Comparison of ENCODE assay signal across 8 mouse cellular contexts in the genomic region with DNA sequence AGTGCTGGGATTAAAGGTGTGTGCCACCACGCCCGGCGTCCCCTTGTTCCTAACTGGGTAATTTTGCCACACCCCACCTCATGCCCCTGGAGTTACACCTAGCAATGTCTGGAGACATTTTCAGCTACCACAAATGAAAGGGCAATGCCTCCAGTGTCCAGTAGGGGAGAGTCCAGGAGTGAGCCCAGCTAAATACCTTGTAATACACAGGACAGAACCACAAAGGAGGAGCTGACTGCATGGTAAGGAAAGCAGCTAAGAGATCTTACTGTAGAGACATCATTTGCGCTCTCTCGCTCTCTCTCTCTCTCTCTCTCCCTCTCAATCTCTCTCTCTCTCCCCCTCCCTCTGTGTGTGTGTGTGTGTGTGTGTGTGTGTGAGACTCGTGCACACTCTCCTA.
DNase-seq lines count a peak whose midpoint lies in the region; ATAC-seq and TF ChIP-seq lines count a peak whose summit lies in the region.

No protein-coding gene starts in this region.

- peak; percentile 16 for DNase-seq in CD4-positive, CD25-positive, alpha-beta regulatory T cell, adult 2 months (ENCODE audit: low read depth, low spot score)
- DNase-seq in midbrain, embryonic 10.5 days (ENCODE audit: low spot score) = peak; percentile 26
- peak; percentile 72 for DNase-seq in lung, embryonic 14.5 days
- no peak for DNase-seq in left cerebral cortex, postnatal 36 days (ENCODE audit: low spot score in 2 of 2)
- DNase-seq in left cerebral cortex, postnatal 4 days = no peak

- ATAC-seq in CD4-positive, CD25-positive, alpha-beta regulatory T cell, adult 4 months = no peak
- no peak for ATAC-seq in midbrain, embryonic 15.5 days (replicated peaks)
- ATAC-seq in lung, embryonic 14.5 days (ENCODE audit: insufficient read depth) = no peak

- intact Hi-C loops in left cerebral cortex, postnatal 36 days (cut with DNase I) = no loop called here
- intact Hi-C loops in left cerebral cortex, postnatal 4 days (cut with DNase I) = loop anchor here (10.0 kb wide), 1 partner anchor 121 kb away; a partner anchor contains a TSS

- no peaks in the 10 kb centered on the region for H3K9me3 ChIP-seq in midbrain, embryonic 10.5 days (replicated peaks)
- H3K9me3 ChIP-seq in midbrain, embryonic 15.5 days = no peaks in the 10 kb centered on the region
- no peaks in the 10 kb centered on the region for H3K9me3 ChIP-seq in lung, embryonic 14.5 days (ENCODE audit: low read depth, low read length)

- peak; percentile 26; the same call in 1 of the 2 replicates for TF ChIP-seq CTCF in embryonic fibroblast, embryonic 13.5 days (IDR thresholded peaks at IDR 0.05; ENCODE audit: borderline replicate concordance, insufficient read depth, low read length)
- TF ChIP-seq CTCF in lung, embryonic 14.5 days (IDR thresholded peaks at IDR 0.05; ENCODE audit: low read depth) = peak; percentile 86

- H3K4me1 ChIP-seq in midbrain, embryonic 10.5 days = peaks cover 28% of the 10 kb centered on the region
- H3K4me1 ChIP-seq in midbrain, embryonic 15.5 days = peaks cover 28% of the 10 kb centered on the region
- H3K4me1 ChIP-seq in embryonic fibroblast, embryonic 13.5 days (ENCODE audit: control insufficient read depth, insufficient read depth, low read length) = peaks cover 12% of the 10 kb centered on the region
- peaks cover 10% of the 10 kb centered on the region for H3K4me1 ChIP-seq in lung, embryonic 14.5 days (ENCODE audit: insufficient read depth)

- no peak overlapping the region for H3K27ac ChIP-seq in midbrain, embryonic 10.5 days (replicated peaks)
- no peak overlapping the region for H3K27ac ChIP-seq in midbrain, embryonic 15.5 days
- no peak overlapping the region for H3K27ac ChIP-seq in embryonic fibroblast, embryonic 13.5 days (ENCODE audit: insufficient read depth, low read length)
- no peak overlapping the region for H3K27ac ChIP-seq in lung, embryonic 14.5 days (ENCODE audit: low read depth)

- H3K27me3 ChIP-seq in midbrain, embryonic 10.5 days (ENCODE audit: low read depth, poor library complexity, severe bottlenecking) = peaks cover 42% of the 10 kb centered on the region
- peaks cover 3% of the 10 kb centered on the region; the same call in 1 of the 2 replicates for H3K27me3 ChIP-seq in midbrain, embryonic 15.5 days (replicated peaks)
- peaks cover 13% of the 10 kb centered on the region; the same call in 1 of the 2 replicates for H3K27me3 ChIP-seq in lung, embryonic 14.5 days (ENCODE audit: insufficient read depth, low read length)

- no peak overlapping the region for H3K4me3 ChIP-seq in midbrain, embryonic 10.5 days
- no peak overlapping the region for H3K4me3 ChIP-seq in midbrain, embryonic 15.5 days
- H3K4me3 ChIP-seq in embryonic fibroblast, embryonic 13.5 days (ENCODE audit: insufficient read depth, low read length) = no peak overlapping the region
- H3K4me3 ChIP-seq in lung, embryonic 14.5 days (ENCODE audit: low read depth, low read length) = no peak overlapping the region

- no peak for TF ChIP-seq POLR2A in embryonic fibroblast, embryonic 13.5 days (IDR thresholded peaks at IDR 0.05; ENCODE audit: low read depth, low read length)

- no peak overlapping the region for H3K9ac ChIP-seq in midbrain, embryonic 15.5 days
- no peak overlapping the region for H3K9ac ChIP-seq in lung, embryonic 14.5 days

- H3K4me2 ChIP-seq in midbrain, embryonic 15.5 days = no peak overlapping the region
- no peak overlapping the region for H3K4me2 ChIP-seq in lung, embryonic 14.5 days

- H3K36me3 ChIP-seq in midbrain, embryonic 10.5 days = no peaks in the 10 kb centered on the region
- no peaks in the 10 kb centered on the region for H3K36me3 ChIP-seq in midbrain, embryonic 15.5 days (replicated peaks)
- no peaks in the 10 kb centered on the region for H3K36me3 ChIP-seq in lung, embryonic 14.5 days (ENCODE audit: insufficient read depth)

- WGBS in midbrain, embryonic 10.5 days = 90% methylated on average over 6 of the region's 6 CpGs
- 85% methylated on average over 6 of the region's 6 CpGs for WGBS in midbrain, embryonic 15.5 days
- 74% methylated on average over 6 of the region's 6 CpGs for WGBS in lung, embryonic 14.5 days

Comparison
In these comparisons a context has a peak if more than half of its experiments do, and no peak if none do; other contexts are left out.
1. DNase-seq: peak in CD4-positive, CD25-positive, alpha-beta regulatory T cell, adult 2 months (single experiment), midbrain, embryonic 10.5 days (single experiment) and lung, embryonic 14.5 days (single experiment); none in left cerebral cortex, postnatal 36 days (0 of 2) and left cerebral cortex, postnatal 4 days (single experiment).